Mouse (Mus musculus) layer of hippocampus, adult 18-20 months (tissue): ENCODE data around the gene Slc6a19. TPM values are rescaled to one million over a fixed set of nuclear protein-coding genes. Genes with fewer than 3 reads are reported as not detected.
"Not testable (repeated sequence)": the region's sequence is repeated elsewhere in the genome, so short reads cannot be mapped to it uniquely, and the experiment has no call there.

Experiments
- DNase-seq, 2 experiments: peaks; one replicate each; pipeline ENCODE4 v3.0.0; 2022; ENCODE audit warnings: low spot score in 2 of 2
- long read RNA-seq: library from polyadenylated mRNA; stranded (forward); transcript quantifications from one replicate; pipeline ENCODE4 v2.0.0, GENCODE M21; 2021
- total RNA-seq, 2 experiments: library from RNA; stranded (reverse); gene quantifications; 2 replicates each; pipeline ENCODE4 v1.2.3; 2021

Slc6a19 gene
- under 1 TPM in 1 of 2 experiments, not detected in 1; 0.17 TPM for total RNA-seq
- long read RNA-seq, result 0 reads

DNA sequence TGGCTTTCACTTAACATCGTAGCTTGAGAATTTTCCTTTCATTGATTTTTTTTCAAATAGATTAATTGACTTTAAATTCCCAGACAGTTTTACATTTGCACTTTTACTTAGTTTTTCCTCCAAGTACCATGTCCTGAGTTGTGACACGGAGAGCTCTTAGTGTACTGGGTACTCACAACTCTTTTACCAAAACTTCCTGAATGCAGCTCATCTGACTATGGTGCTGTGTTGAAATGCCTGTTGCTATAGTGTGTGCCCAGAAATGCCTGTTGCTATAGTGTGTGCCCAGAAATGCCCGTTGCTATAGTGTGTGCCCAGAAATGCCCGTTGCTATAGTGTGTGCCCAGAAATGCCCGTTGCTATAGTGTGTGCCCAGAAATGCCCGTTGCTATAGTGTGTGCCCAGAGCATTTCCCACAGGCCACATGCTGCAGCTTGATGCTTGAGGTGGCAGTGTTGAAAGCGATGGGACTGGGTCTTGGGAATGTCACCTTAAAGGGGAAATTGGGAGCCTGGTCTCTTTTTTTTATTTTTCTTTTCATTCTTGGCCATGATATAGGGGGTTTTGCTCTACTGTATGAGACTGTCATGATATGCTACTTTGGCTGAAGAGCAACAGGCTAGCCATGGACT, at the start of gene Slc6a19:
TSS of gene Slc6a19 (minus strand) at position 172 of the 632 bp plus-strand sequence.
- no peak for DNase-seq

DNA sequence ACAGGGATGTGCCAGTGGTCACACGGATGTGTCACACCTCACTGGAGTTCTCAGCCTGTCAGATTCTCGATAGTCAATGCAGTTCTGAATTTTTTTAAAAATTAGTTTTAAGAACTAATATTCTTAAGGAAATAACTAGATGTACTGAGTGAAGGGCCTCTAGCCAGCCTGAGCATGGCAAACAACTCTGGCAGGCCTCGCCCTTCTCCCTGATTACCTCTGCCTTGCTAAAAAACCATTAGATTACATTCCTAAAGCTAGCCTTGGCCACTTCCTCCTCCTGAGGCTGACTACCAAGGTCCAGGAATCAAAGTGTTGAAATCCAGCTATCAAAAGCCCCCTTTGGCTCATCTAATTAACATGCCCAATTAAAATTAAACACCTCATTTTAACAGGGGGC, 46.6 kb upstream of the Slc6a19 start:
- DNase-seq, result no peak

DNA sequence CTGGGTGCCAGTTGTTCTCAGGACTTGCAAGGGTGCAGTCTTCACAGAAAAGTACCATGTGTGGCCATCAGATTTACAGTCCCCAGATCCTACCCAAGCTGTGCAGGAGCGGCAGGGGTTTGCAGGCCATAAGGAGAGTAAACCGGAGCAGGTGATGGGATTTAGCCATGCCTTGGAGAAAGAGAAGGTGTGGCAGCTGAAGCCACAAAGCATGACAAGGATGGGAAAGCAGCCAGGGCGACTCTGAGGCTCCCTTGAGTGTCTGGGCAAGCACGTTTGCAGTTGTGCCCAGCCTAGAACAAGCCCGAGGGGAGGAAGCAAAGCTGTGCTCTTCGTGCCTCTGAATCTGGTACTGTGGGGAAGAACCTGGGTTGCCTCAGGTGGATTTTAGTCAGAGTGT, 45.8 kb upstream of the Slc6a19 start:
- DNase-seq, result no peak

DNA sequence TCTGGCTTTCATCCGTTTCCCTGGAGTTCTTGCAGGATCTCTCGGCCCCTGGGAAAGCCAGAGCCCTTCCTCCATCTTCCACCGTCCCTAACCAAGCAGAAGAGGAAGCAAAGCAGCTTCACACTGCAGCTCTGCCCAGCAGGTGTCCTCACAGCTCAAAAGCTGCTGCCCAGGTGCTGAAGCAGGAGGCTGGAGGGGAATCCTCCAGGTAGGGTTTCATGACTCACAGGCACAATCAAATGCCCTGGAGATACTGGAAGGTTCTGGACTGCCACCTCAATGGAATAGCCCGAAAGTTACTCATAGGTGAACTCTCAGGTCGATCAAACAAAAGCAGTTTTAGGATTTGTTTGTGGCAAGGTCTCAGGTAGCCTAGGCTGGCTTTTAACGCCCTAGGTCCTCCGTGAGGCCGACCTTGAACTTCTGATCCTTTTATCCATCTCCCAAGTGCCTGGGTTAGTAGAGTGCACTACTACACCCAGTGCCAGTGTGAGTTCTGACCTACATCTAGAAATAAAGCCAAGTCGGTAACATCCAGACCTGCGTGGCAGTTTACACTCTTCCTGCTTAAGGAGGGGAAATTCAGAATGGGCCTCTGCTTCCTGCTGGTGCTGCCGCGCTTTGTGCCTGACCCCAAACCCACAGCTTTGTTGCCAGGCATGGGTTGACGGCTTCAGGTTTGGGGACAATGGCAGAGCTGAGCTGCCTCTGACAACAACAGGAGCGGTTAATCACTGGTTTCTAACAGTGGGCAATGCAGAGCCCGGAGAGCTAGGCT, 44.2 kb upstream of the Slc6a19 start:
- no peak for DNase-seq

DNA sequence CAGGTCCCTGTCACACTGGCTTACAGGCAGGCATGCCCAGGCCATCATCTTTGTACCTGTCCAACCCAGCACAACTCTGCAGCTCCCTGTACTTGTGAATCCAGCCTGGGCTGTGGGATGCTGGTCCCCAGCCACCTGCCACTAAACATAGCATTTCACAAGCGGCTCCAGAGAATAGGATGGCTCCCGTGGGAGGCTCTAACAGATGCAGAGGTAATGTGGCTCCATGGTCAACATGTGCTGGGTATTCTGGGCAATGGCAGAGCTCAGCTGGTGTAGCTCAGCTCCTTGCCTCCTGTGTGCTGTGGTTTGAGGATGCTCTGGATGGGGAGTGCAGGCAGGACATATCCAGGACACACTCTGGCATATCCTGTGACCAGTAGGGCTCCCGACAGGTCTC, 39.0 kb upstream of the Slc6a19 start:
- DNase-seq, result no peak

DNA sequence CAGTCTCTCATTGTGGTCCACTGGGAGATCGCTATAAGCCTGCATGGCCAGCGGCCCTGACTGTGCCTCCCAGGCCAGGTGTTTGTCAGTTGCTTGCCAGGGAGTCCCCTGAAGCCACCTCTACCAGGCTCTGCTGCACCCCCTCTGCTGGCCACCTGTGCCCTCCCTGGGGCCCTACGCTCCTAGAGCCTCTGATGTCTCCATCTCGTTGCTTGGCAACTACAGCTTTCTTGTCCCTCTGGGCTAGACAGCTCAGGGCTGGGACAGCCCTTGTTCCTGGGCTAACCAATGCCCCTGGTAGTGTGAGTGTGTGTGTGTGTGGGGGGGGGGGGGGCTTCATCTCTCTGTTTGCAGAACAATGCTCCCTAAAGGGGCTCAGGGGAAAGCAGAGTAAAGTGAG, 38.3 kb upstream of the Slc6a19 start:
- DNase-seq, result no peak

DNA sequence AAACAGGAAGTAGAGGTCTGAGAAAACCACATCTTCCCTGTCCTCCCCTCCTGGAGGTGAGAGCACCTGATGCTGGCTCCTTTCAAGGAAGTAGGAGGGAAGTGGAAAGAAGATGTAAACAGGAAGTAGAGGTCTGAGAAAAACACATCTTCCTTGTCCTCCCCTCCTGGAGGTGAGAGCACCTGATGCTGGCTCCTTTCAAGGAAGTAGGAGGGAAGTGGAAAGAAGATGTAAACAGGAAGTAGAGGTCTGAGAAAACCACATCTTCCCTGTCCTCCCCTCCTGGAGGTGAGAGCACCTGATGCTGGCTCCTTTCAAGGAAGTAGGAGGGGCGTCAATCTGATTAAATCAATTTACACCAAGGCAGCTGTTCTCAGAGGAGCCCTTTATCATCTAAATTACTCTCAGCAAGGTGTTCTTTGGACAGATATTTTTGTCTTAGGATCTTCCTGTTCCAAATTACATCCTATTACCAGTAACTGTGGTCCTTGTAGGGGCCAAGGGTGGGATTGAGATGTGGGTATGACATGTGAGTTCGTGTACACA, 35.8 kb upstream of the Slc6a19 start:
- not testable (repeated sequence) for DNase-seq

DNA sequence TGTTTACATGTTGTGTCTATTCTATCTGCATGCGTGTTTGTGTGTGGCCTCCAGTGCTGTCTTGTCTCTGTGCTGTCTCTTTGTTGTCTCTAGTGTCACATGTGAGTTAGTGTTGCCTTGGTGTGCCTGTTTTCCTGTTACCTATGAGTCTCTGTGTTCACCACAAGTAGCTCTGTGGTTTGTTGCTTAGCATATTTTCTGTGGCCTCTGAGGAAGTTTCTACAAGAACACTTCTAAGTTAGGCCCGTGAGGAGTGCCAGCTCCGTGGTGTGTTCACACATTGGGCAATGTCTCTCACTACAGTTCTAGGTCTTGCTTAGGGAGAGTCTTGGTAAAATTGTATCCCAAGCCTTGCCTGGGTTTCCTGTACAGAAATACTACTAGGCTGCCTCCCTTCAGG, 32.3 kb upstream of the Slc6a19 start:
- no peak for DNase-seq

DNA sequence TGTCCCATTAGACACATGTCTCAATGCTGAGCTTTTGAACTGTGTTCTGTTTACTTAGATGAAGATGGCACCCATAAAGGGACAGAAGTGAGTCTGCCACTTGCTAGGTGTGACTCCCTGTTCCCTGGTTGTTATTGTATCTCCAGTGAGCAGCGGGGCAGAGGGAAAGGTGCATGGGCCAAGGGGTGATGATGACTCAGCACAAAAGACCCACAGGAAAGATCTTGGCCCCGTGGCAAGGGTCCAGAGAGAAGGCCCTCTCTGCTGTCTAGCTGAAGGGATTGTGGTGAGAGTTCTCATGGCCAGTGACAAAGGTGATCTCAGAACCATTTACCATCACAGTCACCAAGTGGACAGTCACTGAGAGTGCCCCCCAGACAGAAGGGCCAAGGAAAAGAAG, 31.3 kb upstream of the Slc6a19 start:
- no peak for DNase-seq

DNA sequence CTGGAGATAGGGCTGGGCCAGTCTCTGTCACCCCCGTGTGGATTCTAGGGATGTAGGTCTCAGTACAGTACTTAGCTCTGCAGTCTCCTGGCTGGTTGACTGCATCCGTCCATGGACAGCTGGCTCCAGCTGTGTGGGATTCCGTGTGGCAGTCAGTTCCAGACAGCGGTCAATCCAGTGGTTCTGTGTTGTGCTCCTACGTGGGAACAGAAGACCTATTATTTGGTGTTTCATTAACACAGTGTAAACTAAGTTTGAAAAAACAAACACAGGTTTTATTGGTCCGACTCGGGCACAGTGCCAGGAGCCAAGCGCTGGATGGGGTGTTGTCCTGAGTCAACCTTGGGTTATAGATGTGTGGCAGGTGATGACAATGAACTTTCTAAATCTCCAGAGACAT, 30.6 kb upstream of the Slc6a19 start:
- DNase-seq, result no peak

DNA sequence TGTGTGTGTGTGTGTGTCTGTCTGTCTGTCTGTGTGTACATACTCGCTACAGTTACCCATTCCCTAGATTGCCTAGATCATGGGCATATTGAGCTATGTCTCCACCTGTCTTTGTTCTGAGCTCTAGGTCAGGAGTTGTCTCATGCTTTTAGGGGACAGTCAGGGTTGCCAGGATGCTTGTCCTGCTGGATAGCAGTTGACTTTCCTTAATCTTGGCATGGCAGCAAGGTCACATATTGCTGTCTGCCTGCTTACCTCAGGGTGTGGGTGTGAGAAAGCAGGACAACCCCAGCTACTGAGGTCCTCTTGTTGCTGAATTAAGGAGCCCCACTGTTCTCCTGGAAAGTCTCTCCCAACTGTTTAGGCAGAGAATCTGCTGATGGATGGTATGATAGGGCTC, 29.7 kb upstream of the Slc6a19 start:
- DNase-seq, result no peak

DNA sequence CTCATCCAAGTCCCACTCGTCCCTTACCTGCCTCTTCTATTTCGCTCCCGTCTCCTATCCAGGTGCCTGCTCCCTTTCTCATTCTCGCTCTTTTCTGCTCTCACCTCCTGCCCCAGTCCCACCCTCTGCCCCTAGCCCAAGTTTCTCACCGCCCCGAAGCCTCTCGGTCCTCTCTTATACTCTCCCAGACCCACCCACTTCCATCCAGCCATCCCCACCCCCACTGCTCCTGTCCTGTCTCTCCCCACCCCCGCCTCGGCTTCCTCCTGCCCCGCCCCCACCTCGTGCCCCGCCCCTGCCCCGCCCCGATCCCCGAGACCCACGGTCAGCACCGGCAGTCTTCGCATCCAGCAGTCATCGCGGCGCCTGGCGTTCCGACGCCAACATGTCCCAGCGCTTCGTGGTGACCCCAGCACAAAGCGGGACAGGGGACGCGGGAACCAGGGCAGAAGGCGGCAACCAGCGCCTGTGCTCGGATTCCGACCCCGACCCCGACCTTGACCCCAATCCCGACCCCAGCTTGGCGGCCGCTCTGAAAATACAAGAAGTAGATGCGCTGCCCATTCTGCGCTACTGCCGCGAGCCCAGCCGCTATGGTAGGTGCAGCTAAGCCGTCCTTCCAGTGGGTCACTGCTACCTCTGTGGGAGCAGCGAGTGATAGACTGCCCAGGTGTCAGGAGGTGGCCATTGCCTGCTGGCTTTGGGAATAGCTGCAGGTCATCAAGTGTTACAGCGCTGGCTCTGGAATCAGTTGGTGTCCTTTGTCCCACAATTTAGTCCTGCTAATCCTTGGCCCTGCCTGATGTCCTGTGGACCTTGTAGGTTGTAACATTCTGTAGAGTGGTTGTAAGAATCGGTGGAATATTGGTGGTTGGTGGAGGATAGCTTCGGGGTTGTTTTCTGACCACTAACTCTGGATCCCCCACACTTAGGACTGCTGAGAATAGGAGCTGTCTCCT, 28.4 kb upstream of the Slc6a19 start, which contains the start of gene Slc12a7:
TSS of gene Slc12a7 (plus strand) at position 353 of the 959 bp plus-strand sequence.
- DNase-seq, result no peak

DNA sequence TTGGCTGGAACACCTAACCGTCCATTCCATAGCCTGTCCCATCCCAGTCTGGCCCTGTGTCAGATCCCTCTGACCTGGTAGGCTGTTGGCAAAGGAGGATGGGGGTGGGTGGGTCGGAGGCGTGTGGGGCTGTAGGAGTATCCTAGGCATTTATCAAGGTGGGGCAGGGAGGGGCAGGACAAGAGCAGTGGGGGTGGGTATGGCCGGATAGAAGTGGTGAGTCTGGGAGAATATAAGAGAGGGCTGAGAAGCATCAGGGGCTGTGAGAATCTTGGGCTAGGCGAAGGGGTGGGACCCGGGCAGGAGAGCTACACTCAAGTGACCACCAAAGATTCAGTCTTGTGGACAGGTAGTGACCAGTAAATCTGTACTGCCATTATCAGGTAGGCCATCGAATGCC, 27.6 kb upstream of the Slc6a19 start:
- DNase-seq, result no peak

DNA sequence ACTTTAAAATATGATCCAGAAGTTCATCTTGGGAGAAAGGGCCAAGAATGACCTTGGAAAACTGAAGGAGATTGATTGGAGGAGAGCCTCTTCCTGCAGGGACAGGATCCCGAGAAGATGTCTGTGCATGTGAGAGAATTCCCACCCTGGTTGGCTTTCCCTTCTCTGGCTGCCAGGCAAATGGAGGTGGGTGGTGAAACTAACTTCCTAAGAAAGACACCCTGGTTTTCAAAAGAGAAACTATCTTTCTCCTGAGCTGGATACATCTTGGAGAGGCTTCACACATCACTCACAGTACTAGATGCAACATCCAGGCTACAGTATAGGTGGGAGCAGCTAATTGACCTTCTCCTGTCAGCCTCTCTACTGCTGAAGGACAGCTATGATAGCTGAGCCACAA, 26.2 kb upstream of the Slc6a19 start:
- no peak for DNase-seq

DNA sequence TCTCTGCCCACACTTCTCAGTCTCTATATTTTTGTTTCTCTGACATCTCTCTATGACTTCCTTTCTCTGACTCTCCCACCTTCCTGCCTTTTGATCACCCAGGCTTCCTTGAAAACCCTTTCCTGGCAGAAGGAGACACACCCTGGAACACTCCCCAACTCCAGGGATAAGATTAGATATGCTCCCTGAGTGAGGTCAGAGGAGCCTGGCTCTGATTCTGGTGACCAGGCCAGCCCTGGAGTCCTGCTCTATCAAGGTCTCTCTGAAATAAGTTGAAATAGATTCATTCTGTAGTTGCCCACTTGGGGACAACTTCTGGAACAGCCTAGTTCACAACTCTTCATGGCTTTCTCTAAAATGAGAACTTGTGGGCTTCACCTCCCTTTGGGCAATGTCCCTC, 24.0 kb upstream of the Slc6a19 start:
- no peak for DNase-seq

DNA sequence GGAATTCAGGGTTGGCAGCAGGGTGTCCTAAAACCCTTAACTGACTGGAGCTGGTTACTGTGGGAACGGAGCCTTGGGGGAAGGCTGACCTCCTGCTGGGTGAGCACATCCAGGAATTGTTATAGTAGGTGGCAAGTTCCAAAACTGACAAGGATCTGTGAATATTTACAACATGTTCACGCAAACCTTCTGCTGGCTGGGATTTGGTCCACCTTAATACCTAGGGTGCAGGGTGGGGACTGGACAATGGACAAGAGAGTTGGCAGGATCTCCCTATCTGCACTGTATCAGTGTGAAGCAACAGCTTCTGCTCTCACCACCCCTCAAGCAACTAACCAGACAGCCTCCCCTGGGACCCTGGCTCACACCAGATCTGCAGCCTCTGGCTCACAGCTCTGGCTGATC, 23.0 kb upstream of the Slc6a19 start:
- no peak for DNase-seq

DNA sequence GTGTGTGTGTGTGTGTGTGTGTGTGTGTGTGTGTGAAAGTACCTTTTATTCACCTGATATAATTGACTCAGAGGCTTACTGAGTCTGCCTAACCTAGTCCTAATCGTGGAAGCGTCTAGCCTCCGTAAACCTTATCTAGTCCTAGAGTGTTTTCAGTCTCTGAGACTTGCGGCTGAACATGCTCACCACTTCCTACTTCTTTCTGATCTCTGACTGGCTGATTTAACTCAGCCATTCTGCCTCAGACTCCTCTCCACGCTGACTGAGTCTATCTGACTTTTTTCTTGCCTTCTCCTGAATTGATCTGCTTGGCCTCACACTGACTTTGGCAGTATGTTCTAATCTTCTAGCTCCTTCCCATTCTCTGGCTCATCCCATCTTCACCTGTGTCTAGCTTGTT, 20.6 kb upstream of the Slc6a19 start:
- DNase-seq, result no peak

DNA sequence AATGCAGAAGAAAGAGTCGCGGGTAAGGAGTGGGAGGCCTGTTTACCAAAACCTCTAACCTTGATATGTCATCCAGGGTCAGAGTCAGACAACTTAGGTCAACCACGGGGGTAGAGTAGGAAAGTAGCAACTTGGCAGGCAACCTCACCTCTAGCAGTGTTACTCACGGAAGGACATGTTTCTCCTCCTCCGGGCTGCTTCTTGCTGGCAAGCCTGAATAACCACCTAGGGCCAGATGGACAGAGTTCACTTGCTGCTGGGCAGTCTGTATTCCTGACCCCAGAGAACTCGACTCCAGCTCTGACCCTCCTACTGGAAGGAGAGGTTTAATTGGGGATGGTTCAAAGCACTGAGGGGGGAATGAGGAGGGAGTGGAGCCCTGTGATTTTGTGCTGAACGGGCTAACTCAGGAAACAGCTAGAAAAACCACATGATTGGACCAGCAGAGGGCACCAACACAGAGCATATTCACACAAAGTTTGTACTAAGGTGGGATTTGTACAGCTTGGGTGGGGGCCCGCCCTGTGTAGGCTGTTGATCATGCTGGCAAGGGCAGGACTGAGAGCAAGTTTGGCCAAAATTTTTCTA, 18.5 kb upstream of the Slc6a19 start:
- peak; percentile 5 to 59 for DNase-seq

DNA sequence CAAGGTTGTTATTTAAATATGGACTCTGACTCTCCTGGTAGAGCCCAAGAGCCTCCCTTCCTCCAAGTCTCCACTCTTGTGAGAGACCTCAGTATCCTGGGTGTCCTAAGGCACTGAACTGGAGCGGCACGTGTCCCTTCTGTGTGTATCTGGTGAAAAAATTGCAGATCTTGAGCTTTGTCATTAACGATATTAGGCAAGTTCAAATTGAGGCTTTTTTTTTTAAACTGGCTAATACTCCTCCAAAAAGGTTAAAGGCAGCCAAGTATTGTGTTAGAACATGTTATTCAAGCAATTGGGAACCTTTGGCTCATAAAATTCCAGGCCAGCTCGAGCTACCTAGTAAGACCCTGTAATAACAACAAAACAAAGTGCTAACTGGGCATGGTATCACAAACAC, 15.6 kb upstream of the Slc6a19 start:
- DNase-seq, result no peak

DNA sequence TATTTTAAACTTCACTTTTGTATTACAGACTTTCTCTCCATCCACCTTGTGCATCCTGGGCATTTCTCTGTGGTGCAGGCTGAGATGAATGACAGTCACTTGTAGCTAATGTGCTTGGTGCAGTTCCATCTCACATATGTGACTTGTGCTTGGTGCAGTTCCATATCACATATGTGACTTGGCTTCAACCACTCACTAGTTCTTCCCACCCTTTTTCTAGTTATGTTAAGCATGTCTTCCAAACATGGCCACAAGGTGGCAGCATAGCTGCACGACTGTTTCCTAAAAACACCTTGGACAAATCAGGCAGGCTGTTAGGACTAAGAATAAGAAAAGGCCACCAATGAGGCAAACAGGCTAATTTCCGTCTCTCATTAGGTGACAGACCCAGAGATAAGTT, 13.6 kb upstream of the Slc6a19 start:
- DNase-seq, result peak; percentile 58 to 94

DNA sequence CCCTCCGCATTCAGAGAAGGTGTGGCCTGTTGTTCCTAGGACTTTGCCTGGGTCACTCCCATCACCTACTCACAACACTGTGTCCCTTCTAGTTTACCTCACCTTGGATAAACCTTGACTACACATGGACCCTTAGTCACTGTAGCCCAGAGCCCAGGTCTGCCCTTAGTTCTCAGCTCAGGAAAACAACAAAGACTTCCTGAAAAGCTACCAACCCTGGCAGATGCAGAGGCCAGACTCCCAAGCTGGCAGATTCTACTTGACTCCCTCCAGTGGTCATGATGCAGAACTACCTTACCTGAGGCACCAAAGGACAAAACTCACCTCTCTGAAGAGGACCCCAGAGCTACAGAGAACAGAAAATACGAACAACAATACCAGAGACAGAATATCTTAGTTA, 9.4 kb upstream of the Slc6a19 start:
- DNase-seq, result no peak
